Mouse (Mus musculus): ENCODE measurements around the gene Cbfb.

- TF ChIP-seq EP300 (IDR thresholded peaks at IDR 0.05; ENCODE audit: low read depth) (no peak), CTCF (IDR thresholded peaks at IDR 0.05; ENCODE audit: low read depth) (no peak)
Measured at GRCm38 (mm10) chr8:105158084-105158483, 12.4 kb upstream of the Cbfb start.
